Mouse (Mus musculus) midbrain, postnatal 0 days (tissue): ENCODE measurements at regions not wholly inside any gene's neighbourhood (a gene's known extent, or its start where the extent isn't known, plus 50 kb on each side); places are given as distances from the start of the nearest gene placed in this dataset.

Source experiments
- ATAC-seq: fragments of 200-750 bp; cut with Nextera tagmentation; 2 replicates; pipeline ENCODE4 v1.8.0; 2017; ENCODE audit warnings: moderate number of reproducible peaks, mild to moderate bottlenecking, moderate TSS enrichment, moderate library complexity; ENCODE audit not compliant: low FRiP score
- DNase-seq: peaks from one replicate; pipeline ENCODE4 v3.0.0-alpha.2; 2015; ENCODE audit warnings: low spot score
- H3K27ac ChIP-seq: fragments of 300-500 bp; sonication (generic); 2 replicates; pipeline ENCODE4 v1.5.1; 2014; ENCODE audit warnings: low read depth, mild to moderate bottlenecking, low read length, mixed read lengths
- H3K27me3 ChIP-seq: fragments of 300-500 bp; sonication (generic); 2 replicates; pipeline ENCODE4 v1.6.1; 2014; ENCODE audit warnings: low read length, control low read depth, mixed read lengths; ENCODE audit not compliant: insufficient read depth
- H3K36me3 ChIP-seq: fragments of 300-500 bp; sonication (generic); 2 replicates; pipeline ENCODE4 v1.6.1; 2014; ENCODE audit warnings: low read length, control low read depth, mixed read lengths; ENCODE audit not compliant: insufficient read depth
- H3K4me1 ChIP-seq: fragments of 300-500 bp; sonication (generic); 2 replicates; pipeline ENCODE4 v1.6.1; 2014; ENCODE audit warnings: mild to moderate bottlenecking, control low read depth, antibody characterized with exemption, low read length, mixed read lengths; ENCODE audit not compliant: insufficient read depth
- H3K4me2 ChIP-seq: fragments of 300-500 bp; sonication (generic); 2 replicates; pipeline ENCODE4 v1.6.1; 2014; ENCODE audit warnings: low read depth, mild to moderate bottlenecking, low read length, mixed read lengths; ENCODE audit not compliant: poor library complexity, severe bottlenecking
- H3K4me3 ChIP-seq: fragments of 300-500 bp; sonication (generic); 2 replicates; pipeline ENCODE4 v1.5.1; 2014; ENCODE audit warnings: low read depth, mild to moderate bottlenecking, low read length, moderate library complexity
- H3K9ac ChIP-seq: fragments of 300-500 bp; sonication (generic); replicated peaks from 2 replicates; pipeline ENCODE4 v1.6.1; 2014; ENCODE audit warnings: mild to moderate bottlenecking, low read length, moderate library complexity, mixed read lengths; ENCODE audit not compliant: poor library complexity, severe bottlenecking
- H3K9me3 ChIP-seq: fragments of 300-500 bp; sonication (generic); 2 replicates; pipeline ENCODE4 v1.6.1; 2016; ENCODE audit warnings: low read length, control low read depth
- CTCF ChIP-seq: IDR thresholded peaks from 2 replicates; pipeline ENCODE4 v1.5.1; 2016; ENCODE audit warnings: antibody characterized with exemption, mild to moderate bottlenecking
- WGBS: fragments of 180-500 bp; shearing (Covaris S2); extraction: QIAGEN DNeasy Blood & Tissue Kit; methylation state at CpG from one replicate; pipeline ENCODE4 v1.1.7; 2014; 5-methylcytosine and 5-hydroxymethylcytosine counted together

- 4% methylated on average over 31 of the region's 31 CpGs for WGBS
- Histone ChIP-seq H3K27ac (peak overlapping the region; percentile 72), H3K9ac (peak overlapping the region; percentile 24), H3K9me3 (no peaks in the 10 kb centered on the region), H3K4me1 (peaks cover 21% of the 10 kb centered on the region), H3K4me2 (peak overlapping the region; percentile 54), H3K4me3 (peak overlapping the region; percentile 25), H3K36me3 (no peaks in the 10 kb centered on the region), H3K27me3 (no peaks in the 10 kb centered on the region)
- no peak for TF ChIP-seq CTCF
- peak; percentile 85 for DNase-seq
- ATAC-seq = peak; percentile 42
These were observed 152.6 kb upstream of the Gm26897 start for GRCm38 (mm10) chr5:111580870-111581771.

- H3K27me3 ChIP-seq = no peaks in the 10 kb centered on the region
- ATAC-seq = no peak
- peak overlapping the region; percentile 72 for H3K27ac ChIP-seq
- no peak for DNase-seq
- WGBS = 12% methylated on average over 9 of the region's 9 CpGs
- H3K9ac ChIP-seq = 0 out of 2 replicates have a peak overlapping the region, but pooled peaks have one; percentile 13
- no peaks in the 10 kb centered on the region for H3K36me3 ChIP-seq
- H3K4me3 ChIP-seq = peak overlapping the region; percentile 25
- H3K4me1 ChIP-seq = peaks cover 21% of the 10 kb centered on the region
- peak overlapping the region; percentile 54 for H3K4me2 ChIP-seq
- no peaks in the 10 kb centered on the region for H3K9me3 ChIP-seq
- TF ChIP-seq CTCF = peak; percentile 64
These were observed 151.7 kb upstream of the Gm26897 start for GRCm38 (mm10) chr5:111582004-111582403.

GRCm38 (mm10) chr5:111590619-111591081 is 143.1 kb upstream of the Gm26897 start:
- Histone ChIP-seq H3K36me3 (no peaks in the 10 kb centered on the region), H3K9ac (0 out of 2 replicates have a peak overlapping the region, but pooled peaks have one; percentile 8), H3K27me3 (no peaks in the 10 kb centered on the region), H3K27ac (no peak overlapping the region), H3K4me3 (no peak overlapping the region), H3K4me2 (no peak overlapping the region), H3K9me3 (no peaks in the 10 kb centered on the region), H3K4me1 (no peaks in the 10 kb centered on the region)
- 0 out of 2 replicates have a peak, but pooled peaks have one; percentile 54 for ATAC-seq
- peak; percentile 40 for DNase-seq
- 7% methylated on average over 4 of the region's 4 CpGs for WGBS
- no peak for TF ChIP-seq CTCF

- Histone ChIP-seq H3K4me1 (no peaks in the 10 kb centered on the region), H3K4me3 (no peak overlapping the region), H3K9ac (no peak overlapping the region), H3K27ac (no peak overlapping the region), H3K36me3 (no peaks in the 10 kb centered on the region), H3K27me3 (no peaks in the 10 kb centered on the region), H3K9me3 (no peaks in the 10 kb centered on the region), H3K4me2 (no peak overlapping the region)
- ATAC-seq (no peak), DNase-seq (no peak)
- no peak for TF ChIP-seq CTCF
- WGBS = 62% methylated on average over 4 of the region's 4 CpGs
These were observed 140.9 kb upstream of the Gm26897 start for GRCm38 (mm10) chr5:111592807-111593206.

- H3K9me3 ChIP-seq = no peaks in the 10 kb centered on the region
- H3K36me3 ChIP-seq = no peaks in the 10 kb centered on the region
- no peak overlapping the region for H3K27ac ChIP-seq
- H3K4me1 ChIP-seq = no peaks in the 10 kb centered on the region
- no peak overlapping the region for H3K4me2 ChIP-seq
- H3K27me3 ChIP-seq = no peaks in the 10 kb centered on the region
- TF ChIP-seq CTCF = no peak
- no peak overlapping the region for H3K9ac ChIP-seq
- H3K4me3 ChIP-seq = no peak overlapping the region
- DNase-seq (no peak), ATAC-seq (no peak)
- 79% methylated on average over 5 of the region's 5 CpGs for WGBS
These were observed 139.6 kb upstream of the Gm26897 start for GRCm38 (mm10) chr5:111594111-111594510.

GRCm38 (mm10) chr5:111595438-111595837 is 138.3 kb upstream of the Gm26897 start:
- peak; percentile 70 for DNase-seq
- no peaks in the 10 kb centered on the region for H3K36me3 ChIP-seq
- ATAC-seq = peak; percentile 52; the same call in 1 of the 2 replicates
- H3K9me3 ChIP-seq = no peaks in the 10 kb centered on the region
- peak overlapping the region; percentile 43 for H3K27ac ChIP-seq
- 16% methylated on average over 12 of the region's 12 CpGs for WGBS
- H3K4me2 ChIP-seq = no peak overlapping the region
- no peaks in the 10 kb centered on the region for H3K27me3 ChIP-seq
- H3K4me1 ChIP-seq = no peaks in the 10 kb centered on the region
- H3K4me3 ChIP-seq = no peak overlapping the region
- no peak for TF ChIP-seq CTCF
- no peak overlapping the region for H3K9ac ChIP-seq
